Mouse (Mus musculus) heart, embryonic 16.5 days (tissue): ENCODE measurements around the gene Lrrtm1. TPM values are rescaled to one million over a fixed set of nuclear protein-coding genes. Genes with fewer than 3 reads are reported as not detected.
A peak's percentile ranks its signal among the peaks of the same experiment; 100 is the strongest.

Source experiments
- ATAC-seq: fragments of 200-750 bp; cut with Nextera tagmentation; replicated peaks from 2 replicates; pipeline ENCODE4 v1.8.0; 2017; ENCODE audit warnings: moderate number of reproducible peaks; ENCODE audit not compliant: insufficient read depth, low FRiP score; ENCODE audit errors: extremely low read depth
- H3K27ac ChIP-seq: fragments of 300-500 bp; sonication (generic); 2 replicates; pipeline ENCODE4 v1.5.1; 2014; ENCODE audit warnings: mild to moderate bottlenecking, low read length, control low read depth, moderate library complexity
- H3K27me3 ChIP-seq: fragments of 300-500 bp; sonication (generic); 2 replicates; pipeline ENCODE4 v1.6.1; 2014; ENCODE audit warnings: low read length, mixed read lengths; ENCODE audit not compliant: control insufficient read depth, insufficient read depth
- H3K36me3 ChIP-seq: fragments of 300-500 bp; sonication (generic); 2 replicates; pipeline ENCODE4 v1.6.1; 2014; ENCODE audit not compliant: control insufficient read depth, insufficient read depth
- H3K4me1 ChIP-seq: fragments of 300-500 bp; sonication (generic); 2 replicates; pipeline ENCODE4 v1.6.1; 2014; ENCODE audit warnings: low read length, mixed read lengths; ENCODE audit not compliant: control insufficient read depth, insufficient read depth
- H3K4me2 ChIP-seq: fragments of 300-500 bp; sonication (generic); 2 replicates; pipeline ENCODE4 v1.6.1; 2014; ENCODE audit warnings: low read depth, mild to moderate bottlenecking, control low read depth, low read length
- H3K4me3 ChIP-seq: fragments of 300-500 bp; sonication (generic); 2 replicates; pipeline ENCODE4 v1.5.1; 2014; ENCODE audit warnings: mild to moderate bottlenecking, control low read depth, low read length
- H3K9ac ChIP-seq: fragments of 300-500 bp; sonication (generic); 2 replicates; pipeline ENCODE4 v1.6.1; 2014; ENCODE audit warnings: low read length, control low read depth
- H3K9me3 ChIP-seq: fragments of 300-500 bp; sonication (generic); replicated peaks from 2 replicates; pipeline ENCODE4 v1.6.1; 2016; ENCODE audit warnings: low read length; ENCODE audit not compliant: control insufficient read depth
- WGBS: fragments of 180-500 bp; shearing (Covaris S2); extraction: QIAGEN DNeasy Blood & Tissue Kit; methylation state at CpG from one replicate; pipeline ENCODE4 v1.1.7; 2014; 5-methylcytosine and 5-hydroxymethylcytosine counted together
- polyA plus RNA-seq: library from polyadenylated mRNA; unstranded; fragments of >200 nt; fragmentation: Nextera tagmentation; extraction: Ambion mirVana; gene quantifications from 2 replicates; pipeline ENCODE4 v1.2.1, GENCODE M21; 2015

The Lrrtm1 gene
- polyA plus RNA-seq, 1 experiment from 2014 or later, result 0.81 TPM

DNA sequence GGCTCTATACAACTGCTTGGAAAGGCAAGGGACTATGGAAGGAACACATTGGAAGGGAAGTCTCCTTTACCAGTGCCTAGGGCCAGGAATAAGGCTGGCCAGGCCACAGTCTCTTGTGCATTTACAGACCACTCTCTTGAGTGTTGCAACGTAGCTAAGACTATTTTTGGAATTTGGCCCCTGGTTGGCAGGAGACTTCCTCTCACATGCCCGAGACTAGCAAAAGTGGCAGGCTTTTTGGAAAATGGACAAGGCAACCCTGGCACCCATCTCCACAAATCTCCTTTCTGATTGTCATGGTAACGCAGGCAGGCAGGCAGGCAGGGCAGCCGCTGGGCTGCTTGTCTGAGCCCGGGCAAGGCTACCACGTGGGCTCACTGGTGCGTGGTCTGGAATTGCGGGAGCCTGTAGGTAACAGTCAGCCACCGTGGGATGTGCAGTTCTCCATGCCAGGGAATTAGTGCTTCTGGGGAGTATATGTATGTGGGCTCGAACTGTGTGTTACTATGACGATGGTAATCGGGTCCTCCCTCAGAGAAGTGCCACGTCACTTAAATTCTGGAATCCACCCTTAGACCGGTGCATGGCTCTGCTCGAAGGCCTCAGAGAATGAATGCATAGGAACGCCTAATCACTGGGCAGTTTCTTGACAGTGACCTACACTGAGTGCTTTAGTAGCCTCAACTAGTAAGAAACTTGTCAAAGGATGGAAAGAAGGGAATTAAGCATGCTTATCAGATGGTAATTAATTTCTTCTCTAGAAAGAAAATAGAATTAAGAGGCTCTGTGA lies 19.4 kb upstream of the Lrrtm1 start:
- Histone ChIP-seq H3K4me1 (no peaks in the 10 kb centered on the region), H3K36me3 (no peaks in the 10 kb centered on the region), H3K27ac (no peak overlapping the region), H3K4me2 (no peak overlapping the region), H3K27me3 (no peaks in the 10 kb centered on the region), H3K9ac (no peak overlapping the region), H3K4me3 (no peak overlapping the region), H3K9me3 (no peaks in the 10 kb centered on the region)
- ATAC-seq, result no peak
- WGBS, result 68% methylated on average over 16 of the region's 16 CpGs

DNA sequence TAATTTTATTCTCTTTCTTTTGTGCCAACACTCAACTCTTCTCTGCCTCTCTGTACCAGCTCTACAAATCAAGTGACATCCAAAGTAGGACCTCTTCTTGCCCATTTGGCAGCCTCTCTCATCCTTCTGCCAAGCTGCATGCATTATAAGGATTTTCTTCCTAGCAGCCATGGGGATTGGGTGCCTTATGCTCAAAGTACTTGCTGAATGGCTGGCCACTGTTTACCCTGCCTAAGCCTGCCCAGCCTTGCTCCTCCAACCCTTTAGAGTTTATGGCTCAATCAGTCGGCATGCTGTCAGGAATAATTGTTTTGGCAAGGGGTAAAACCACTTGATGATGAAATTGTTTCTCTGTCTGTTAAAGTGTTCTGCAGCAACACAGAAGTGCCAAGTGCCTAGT lies 2.1 kb upstream of the Lrrtm1 start:
- Histone ChIP-seq H3K4me3 (no peak overlapping the region), H3K4me1 (peaks cover 5% of the 10 kb centered on the region; the same call in 1 of the 2 replicates), H3K27ac (no peak overlapping the region), H3K9me3 (no peaks in the 10 kb centered on the region), H3K4me2 (no peak overlapping the region), H3K27me3 (peaks cover 39% of the 10 kb centered on the region), H3K36me3 (no peaks in the 10 kb centered on the region), H3K9ac (no peak overlapping the region)
- WGBS, result 32% methylated on average over 1 of the region's 1 CpGs
- no peak for ATAC-seq

DNA sequence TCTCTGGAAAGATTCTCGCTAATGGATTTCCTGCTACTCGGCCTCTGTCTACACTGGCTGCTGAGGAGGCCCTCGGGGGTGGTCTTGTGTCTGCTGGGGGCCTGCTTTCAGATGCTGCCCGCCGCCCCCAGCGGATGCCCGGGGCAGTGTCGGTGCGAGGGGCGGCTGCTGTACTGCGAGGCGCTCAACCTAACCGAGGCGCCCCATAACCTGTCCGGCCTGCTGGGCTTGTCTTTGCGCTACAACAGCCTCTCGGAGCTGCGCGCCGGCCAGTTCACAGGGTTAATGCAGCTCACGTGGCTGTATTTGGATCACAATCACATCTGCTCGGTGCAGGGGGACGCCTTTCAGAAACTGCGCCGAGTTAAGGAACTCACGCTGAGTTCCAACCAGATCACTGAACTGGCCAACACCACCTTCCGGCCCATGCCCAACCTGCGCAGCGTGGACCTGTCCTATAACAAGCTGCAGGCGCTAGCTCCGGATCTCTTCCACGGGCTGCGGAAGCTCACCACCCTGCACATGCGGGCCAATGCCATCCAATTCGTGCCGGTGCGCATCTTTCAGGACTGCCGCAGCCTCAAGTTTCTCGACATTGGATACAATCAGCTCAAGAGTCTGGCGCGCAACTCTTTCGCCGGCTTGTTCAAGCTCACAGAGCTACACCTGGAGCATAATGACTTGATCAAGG lies 1.2 kb downstream of the Lrrtm1 start:
- H3K27me3 ChIP-seq, result peaks cover 53% of the 10 kb centered on the region
- no peaks in the 10 kb centered on the region for H3K9me3 ChIP-seq
- H3K4me1 ChIP-seq, result peaks cover 5% of the 10 kb centered on the region; the same call in 1 of the 2 replicates
- peak overlapping the region; percentile 51 for H3K4me3 ChIP-seq
- WGBS, result under 1% methylated on average over 43 of the region's 43 CpGs
- H3K9ac ChIP-seq, result no peak overlapping the region
- no peak overlapping the region for H3K27ac ChIP-seq
- no peaks in the 10 kb centered on the region for H3K36me3 ChIP-seq
- peak overlapping the region; percentile 89 for H3K4me2 ChIP-seq
- no peak for ATAC-seq

DNA sequence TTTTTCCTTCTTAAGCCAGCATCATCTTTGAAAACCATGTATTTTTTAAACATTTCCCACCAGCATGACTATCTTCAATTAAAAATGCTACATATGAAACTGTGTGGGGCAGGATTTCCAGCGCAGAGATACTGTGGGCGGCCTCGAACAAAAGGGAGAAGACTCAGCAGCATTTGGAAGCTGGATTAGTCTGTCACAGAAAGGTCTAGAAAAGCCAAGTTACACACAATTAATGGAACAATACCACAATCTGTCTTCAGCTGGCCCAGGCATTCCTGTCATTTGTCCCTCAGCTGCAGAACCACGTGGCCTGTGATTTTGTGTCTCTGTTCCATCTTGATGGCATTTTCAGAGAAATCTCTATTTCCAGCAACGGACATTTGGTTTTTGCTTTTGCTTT lies 11.0 kb downstream of the Lrrtm1 start:
- no peak for ATAC-seq
- no peaks in the 10 kb centered on the region for H3K36me3 ChIP-seq
- WGBS, result 73% methylated on average over 5 of the region's 5 CpGs
- no peaks in the 10 kb centered on the region for H3K4me1 ChIP-seq
- no peak overlapping the region for H3K4me3 ChIP-seq
- no peak overlapping the region for H3K4me2 ChIP-seq
- no peaks in the 10 kb centered on the region for H3K9me3 ChIP-seq
- no peak overlapping the region for H3K9ac ChIP-seq
- no peak overlapping the region for H3K27ac ChIP-seq
- no peaks in the 10 kb centered on the region for H3K27me3 ChIP-seq

DNA sequence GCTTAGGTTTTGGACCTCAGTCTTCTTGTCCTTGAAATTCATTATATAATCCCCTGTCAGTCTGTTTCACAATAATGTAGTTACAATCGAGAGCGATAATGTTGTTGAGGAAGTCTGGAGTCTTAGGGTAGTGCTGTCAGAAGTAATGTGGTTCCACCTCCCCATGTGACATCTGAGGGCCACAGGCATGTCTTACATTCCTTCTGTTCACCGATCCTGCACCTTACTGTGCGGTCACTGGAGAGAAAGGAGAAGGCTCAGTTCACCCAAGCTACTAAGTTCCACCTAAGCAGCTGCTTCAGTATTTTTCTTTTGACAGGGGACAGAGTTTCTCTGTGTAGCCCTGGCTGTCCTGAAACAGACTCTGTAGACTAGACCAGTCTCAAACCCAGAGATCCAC lies 13.9 kb downstream of the Lrrtm1 start:
- Histone ChIP-seq H3K27ac (no peak overlapping the region), H3K4me3 (no peak overlapping the region), H3K27me3 (no peaks in the 10 kb centered on the region), H3K4me1 (no peaks in the 10 kb centered on the region), H3K4me2 (no peak overlapping the region), H3K9me3 (no peaks in the 10 kb centered on the region), H3K9ac (no peak overlapping the region), H3K36me3 (no peaks in the 10 kb centered on the region)
- ATAC-seq, result no peak
- 87% methylated on average over 4 of the region's 4 CpGs for WGBS

DNA sequence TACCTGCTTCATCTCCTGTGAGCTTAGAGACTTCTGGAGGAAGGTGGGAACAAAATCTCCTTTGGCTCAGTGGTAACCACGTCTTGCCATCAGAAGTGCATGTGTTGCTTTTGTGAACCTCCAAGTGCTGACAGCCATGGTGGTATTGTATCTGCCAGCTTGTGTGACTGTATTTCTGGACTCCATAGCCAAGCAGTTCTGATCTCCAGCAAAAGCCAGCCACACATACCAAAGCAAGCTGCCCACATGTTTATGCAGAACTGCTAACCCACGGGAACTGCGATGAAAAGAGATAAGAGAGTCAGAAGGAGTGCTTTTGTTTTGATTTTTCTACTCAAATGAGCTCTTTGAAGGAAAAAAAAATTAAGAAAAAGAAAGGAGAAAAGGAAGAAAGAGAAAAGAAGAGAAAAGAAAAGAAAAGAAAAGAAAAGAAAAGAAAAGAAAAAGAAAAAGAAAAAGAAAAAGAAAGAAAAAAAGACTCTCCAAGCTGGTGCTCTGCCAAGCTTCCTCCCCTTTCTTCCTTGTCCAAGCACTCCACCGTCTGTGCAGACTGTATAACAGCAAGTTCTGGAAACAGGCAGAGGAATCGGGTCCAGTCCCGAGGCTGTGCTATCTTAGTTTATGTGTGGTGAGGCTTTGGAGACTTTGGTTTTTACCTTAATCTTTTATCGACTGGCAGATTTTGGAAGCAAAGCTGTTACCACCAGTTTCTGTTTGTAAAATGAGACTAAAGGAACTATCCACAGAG lies 15.0 kb downstream of the Lrrtm1 start:
- no peaks in the 10 kb centered on the region for H3K4me1 ChIP-seq
- ATAC-seq, result no peak
- no peak overlapping the region for H3K9ac ChIP-seq
- H3K27me3 ChIP-seq, result no peaks in the 10 kb centered on the region
- H3K27ac ChIP-seq, result no peak overlapping the region
- no peak overlapping the region for H3K4me2 ChIP-seq
- 25% methylated on average over 7 of the region's 7 CpGs for WGBS
- H3K9me3 ChIP-seq, result no peaks in the 10 kb centered on the region
- no peaks in the 10 kb centered on the region for H3K36me3 ChIP-seq
- no peak overlapping the region for H3K4me3 ChIP-seq

DNA sequence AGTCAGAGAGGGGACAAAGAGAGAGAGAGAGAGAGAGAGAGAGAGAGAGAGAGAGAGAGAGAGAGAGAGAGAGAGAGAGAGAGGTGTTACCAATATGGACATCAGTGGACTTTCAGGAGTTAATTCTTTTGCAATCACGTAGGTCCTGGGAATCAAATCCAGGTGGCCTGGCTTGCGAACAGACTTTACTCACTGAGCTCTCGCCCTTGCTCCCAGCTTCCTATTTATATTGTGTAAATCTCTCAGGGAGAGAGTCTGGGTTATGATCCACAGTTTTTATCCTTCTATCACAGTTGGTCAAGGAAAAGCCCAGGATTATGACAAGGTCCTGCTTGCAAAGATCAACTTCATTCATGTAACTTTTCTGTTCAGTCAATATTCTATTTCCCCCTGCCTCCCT lies 22.7 kb downstream of the Lrrtm1 start:
- WGBS, result 54% methylated on average over 3 of the region's 3 CpGs
- H3K9me3 ChIP-seq, result no peaks in the 10 kb centered on the region
- H3K4me3 ChIP-seq, result no peak overlapping the region
- H3K4me1 ChIP-seq, result no peaks in the 10 kb centered on the region
- no peaks in the 10 kb centered on the region for H3K27me3 ChIP-seq
- no peak overlapping the region for H3K4me2 ChIP-seq
- no peaks in the 10 kb centered on the region for H3K36me3 ChIP-seq
- H3K27ac ChIP-seq, result no peak overlapping the region
- no peak for ATAC-seq
- H3K9ac ChIP-seq, result no peak overlapping the region

DNA sequence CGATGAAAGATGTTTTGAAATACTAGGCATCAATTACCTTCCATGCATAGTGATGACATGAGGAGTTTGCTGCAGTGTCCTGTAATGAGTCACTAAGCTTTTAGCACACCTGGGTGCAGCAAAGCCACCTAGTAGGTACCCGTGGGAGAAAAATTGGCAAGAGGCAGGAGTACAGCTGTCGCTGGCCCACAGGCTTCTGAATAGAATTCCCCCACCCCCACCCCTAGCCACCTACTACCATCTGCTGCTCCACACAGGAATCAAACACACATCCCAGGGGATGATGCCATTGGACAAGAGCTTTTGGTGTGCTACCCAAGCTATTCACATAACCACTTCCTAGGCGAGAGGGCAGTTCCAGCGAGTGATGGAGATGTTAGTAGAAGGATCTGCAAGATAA lies 36.3 kb downstream of the Lrrtm1 start:
- Histone ChIP-seq H3K4me3 (no peak overlapping the region), H3K27ac (no peak overlapping the region), H3K9ac (no peak overlapping the region), H3K9me3 (no peaks in the 10 kb centered on the region), H3K4me2 (no peak overlapping the region), H3K4me1 (no peaks in the 10 kb centered on the region), H3K36me3 (no peaks in the 10 kb centered on the region), H3K27me3 (no peaks in the 10 kb centered on the region)
- ATAC-seq, result no peak
- WGBS, result 79% methylated on average over 5 of the region's 5 CpGs

DNA sequence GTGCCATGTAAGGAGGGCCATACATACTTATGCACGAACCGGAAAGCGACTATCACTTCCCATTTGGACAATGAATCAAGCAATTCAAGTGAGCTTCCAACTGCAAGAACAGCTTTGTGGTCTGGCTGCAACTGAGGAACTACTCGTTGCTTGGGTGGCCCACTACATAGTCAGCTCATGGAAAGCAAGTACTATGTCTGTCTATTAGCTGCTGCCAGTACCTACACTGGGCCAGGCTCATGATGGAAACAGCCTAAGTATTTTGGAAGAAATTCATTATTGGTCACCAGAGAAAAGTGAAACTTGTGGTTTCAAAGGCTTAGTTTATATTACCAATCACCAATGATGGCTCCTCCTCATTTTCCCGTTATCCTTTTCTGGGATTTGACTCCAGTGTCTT lies 43.8 kb downstream of the Lrrtm1 start:
- no peaks in the 10 kb centered on the region for H3K4me1 ChIP-seq
- no peak overlapping the region for H3K27ac ChIP-seq
- no peaks in the 10 kb centered on the region for H3K36me3 ChIP-seq
- H3K4me2 ChIP-seq, result no peak overlapping the region
- WGBS, result 86% methylated on average over 5 of the region's 5 CpGs
- no peak overlapping the region for H3K9ac ChIP-seq
- no peak for ATAC-seq
- H3K4me3 ChIP-seq, result no peak overlapping the region
- no peaks in the 10 kb centered on the region for H3K27me3 ChIP-seq
- no peaks in the 10 kb centered on the region for H3K9me3 ChIP-seq
